In genomic region chr4:94829924-94830386, GRCm38 (mm10) we compare ENCODE assay signal across 9 mouse cellular contexts.
DNase-seq lines count a peak whose midpoint lies in the region; ATAC-seq and TF ChIP-seq lines count a peak whose summit lies in the region.
"Had no signal": no experiment of that assay in that cellular context is flagged by ENCODE, and none has a peak within 500 bp of the region (broad histone marks: within the 10 kb centered on the region; RNA-seq: fewer than 3 reads in every experiment).

No protein-coding gene starts in this region.

- peak overlapping the region; percentile 59 for H3K27ac ChIP-seq in heart, postnatal 0 days (ENCODE audit: low read depth)

- no peaks in the 10 kb centered on the region for H3K27me3 ChIP-seq in heart, postnatal 0 days (ENCODE audit: control insufficient read depth, insufficient read depth, low read length)

- no peak overlapping the region for H3K9ac ChIP-seq in heart, postnatal 0 days (replicated peaks; ENCODE audit: low read depth, low read length)

- no peaks in the 10 kb centered on the region for H3K36me3 ChIP-seq in heart, postnatal 0 days (replicated peaks; ENCODE audit: control insufficient read depth, insufficient read depth, low read length)

- ATAC-seq in heart, postnatal 0 days (ENCODE audit: insufficient read depth, low read depth), result peak; percentile 73
- ATAC-seq: activated CD4-positive, CD25-positive, alpha-beta regulatory T cell, adult 4 months had no signal

- H3K4me1 ChIP-seq in heart, postnatal 0 days (ENCODE audit: control insufficient read depth, insufficient read depth), result no peaks in the 10 kb centered on the region

- 56% methylated on average over 6 of the region's 6 CpGs for WGBS in heart, postnatal 0 days

- no peak overlapping the region for H3K4me3 ChIP-seq in heart, postnatal 0 days (ENCODE audit: low read depth, low read length)

- no peak overlapping the region for H3K4me2 ChIP-seq in heart, postnatal 0 days (ENCODE audit: low read depth, low read length)

- TF ChIP-seq CTCF in heart, postnatal 0 days (IDR thresholded peaks at IDR 0.05; ENCODE audit: low read depth), result no peak

- peak; percentile 61 for TF ChIP-seq EP300 in heart, postnatal 0 days (IDR thresholded peaks at IDR 0.05; ENCODE audit: low read depth)

- DNase-seq in gastrocnemius, postnatal 25 days, result peak; percentile 14
- DNase-seq in gastrocnemius, postnatal 10 days, result no peak
- peak; percentile 29 for DNase-seq in heart, postnatal 0 days (ENCODE audit: low spot score)
- DNase-seq in kidney, postnatal 4 days, result peak; percentile 41 to 56
- peak; percentile 79 for DNase-seq in lung, postnatal 36 days
- no peak for DNase-seq in B cell, adult 2 months
- no peak for DNase-seq in frontal cortex, postnatal 10 days (ENCODE audit: low spot score in 2 of 2)
- no peak for DNase-seq in adipocyte (ENCODE audit: low spot score)

- no peaks in the 10 kb centered on the region for H3K9me3 ChIP-seq in heart, postnatal 0 days (replicated peaks; ENCODE audit: control insufficient read depth, low read length)

Comparison
In these comparisons a context has a peak if more than half of its experiments do, and no peak if none do; other contexts are left out.
1. DNase-seq: peak in gastrocnemius, postnatal 25 days (single experiment), heart, postnatal 0 days (single experiment), kidney, postnatal 4 days (2 of 2) and lung, postnatal 36 days (single experiment); none in gastrocnemius, postnatal 10 days (single experiment), B cell, adult 2 months (0 of 2), frontal cortex, postnatal 10 days (0 of 2) and adipocyte (single experiment).